Mouse (Mus musculus): ENCODE results near the gene Pspc1. TPM values are rescaled to one million over a fixed set of nuclear protein-coding genes. Genes with fewer than 3 reads are reported as not detected.

Pspc1 gene
- total and polyA plus RNA-seq, 3 experiments: 3.2 to 15.1 (median 14.1) TPM

- no peaks in the 10 kb centered on the region for H3K4me1 ChIP-seq (ENCODE audit: control insufficient read depth, insufficient read depth, low read length)
- no peak overlapping the region for H3K4me3 ChIP-seq
- no peak overlapping the region for H3K27ac ChIP-seq
- H3K36me3 ChIP-seq (ENCODE audit: control insufficient read depth, insufficient read depth, low read length): no peaks in the 10 kb centered on the region; the same call in none of the 2 replicates
- H3K27me3 ChIP-seq (ENCODE audit: control insufficient read depth, insufficient read depth, low read length): no peaks in the 10 kb centered on the region
- intact Hi-C loops (cut with DNase I): no loop called here
- no peak for DNase-seq
- no peak for TF ChIP-seq CTCF (IDR thresholded peaks at IDR 0.05)
- no peak for TF ChIP-seq EP300 (IDR thresholded peaks at IDR 0.05; ENCODE audit: insufficient read depth, low read depth, low read length)
- TF ChIP-seq POLR2A (IDR thresholded peaks at IDR 0.05; ENCODE audit: insufficient read depth, low read depth, low read length): no peak
- H3K9ac ChIP-seq (ENCODE audit: low read depth, low read length): no peak overlapping the region
- no peaks in the 10 kb centered on the region for H3K79me2 ChIP-seq (replicated peaks; ENCODE audit: control insufficient read depth, insufficient read depth, low read length)
- 86% methylated on average over 4 of the region's 4 CpGs for WGBS
Measured at GRCm38 (mm10) chr14:56751282-56751681, 26.8 kb downstream of the Pspc1 start.

- WGBS: 100% methylated on average over 1 of the region's 1 CpGs
- TF ChIP-seq EP300 (IDR thresholded peaks at IDR 0.05; ENCODE audit: insufficient read depth, low read depth, low read length): no peak
- TF ChIP-seq CTCF (IDR thresholded peaks at IDR 0.05): peak; percentile 40
- H3K36me3 ChIP-seq (ENCODE audit: control insufficient read depth, insufficient read depth, low read length): peaks cover 2% of the 10 kb centered on the region; the same call in 1 of the 2 replicates
- H3K4me1 ChIP-seq (ENCODE audit: control insufficient read depth, insufficient read depth, low read length): no peaks in the 10 kb centered on the region; the same call in 1 of the 2 replicates
- H3K79me2 ChIP-seq (replicated peaks; ENCODE audit: control insufficient read depth, insufficient read depth, low read length): peaks cover 3% of the 10 kb centered on the region
- no peaks in the 10 kb centered on the region for H3K27me3 ChIP-seq (ENCODE audit: control insufficient read depth, insufficient read depth, low read length)
- no peak overlapping the region for H3K27ac ChIP-seq
- no peak overlapping the region for H3K4me3 ChIP-seq
- intact Hi-C loops (cut with DNase I): no loop called here
- no peak overlapping the region for H3K9ac ChIP-seq (ENCODE audit: low read depth, low read length)
- no peak for DNase-seq
Measured at GRCm38 (mm10) chr14:56740175-56740574, 37.9 kb downstream of the Pspc1 start.

- Histone ChIP-seq H3K36me3 (ENCODE audit: control insufficient read depth, insufficient read depth, low read length) (no peaks in the 10 kb centered on the region), H3K27me3 (ENCODE audit: control insufficient read depth, insufficient read depth, low read length) (no peaks in the 10 kb centered on the region), H3K9ac (ENCODE audit: low read depth, low read length) (no peak overlapping the region), H3K27ac (no peak overlapping the region), H3K4me3 (no peak overlapping the region), H3K4me1 (ENCODE audit: control insufficient read depth, insufficient read depth, low read length) (no peaks in the 10 kb centered on the region), H3K79me2 (replicated peaks; ENCODE audit: control insufficient read depth, insufficient read depth, low read length) (no peaks in the 10 kb centered on the region)
- TF ChIP-seq CTCF (IDR thresholded peaks at IDR 0.05) (no peak), EP300 (IDR thresholded peaks at IDR 0.05; ENCODE audit: insufficient read depth, low read depth, low read length) (no peak), POLR2A (IDR thresholded peaks at IDR 0.05; ENCODE audit: insufficient read depth, low read depth, low read length) (no peak)
- intact Hi-C loops (cut with DNase I): no loop called here
- WGBS: 61% methylated on average over 1 of the region's 1 CpGs
- DNase-seq: no peak
Measured at GRCm38 (mm10) chr14:56726493-56726892, 51.6 kb downstream of the Pspc1 start.

GRCm38 (mm10) chr14:56705687-56706086, 72.4 kb downstream of the Pspc1 start:
- no peaks in the 10 kb centered on the region for H3K36me3 ChIP-seq (ENCODE audit: control insufficient read depth, insufficient read depth, low read length)
- no peak for DNase-seq
- H3K27me3 ChIP-seq (ENCODE audit: control insufficient read depth, insufficient read depth, low read length): no peaks in the 10 kb centered on the region
- WGBS: 55% methylated on average over 4 of the region's 4 CpGs
- no peaks in the 10 kb centered on the region; the same call in 1 of the 2 replicates for H3K4me1 ChIP-seq (ENCODE audit: control insufficient read depth, insufficient read depth, low read length)
- no peak overlapping the region for H3K4me3 ChIP-seq
- TF ChIP-seq EP300 (IDR thresholded peaks at IDR 0.05; ENCODE audit: insufficient read depth, low read depth, low read length) (no peak), POLR2A (IDR thresholded peaks at IDR 0.05; ENCODE audit: insufficient read depth, low read depth, low read length) (no peak), CTCF (IDR thresholded peaks at IDR 0.05) (no peak)
- intact Hi-C loops (cut with DNase I): no loop called here
- H3K27ac ChIP-seq: no peak overlapping the region
- no peaks in the 10 kb centered on the region for H3K79me2 ChIP-seq (replicated peaks; ENCODE audit: control insufficient read depth, insufficient read depth, low read length)
- no peak overlapping the region for H3K9ac ChIP-seq (ENCODE audit: low read depth, low read length)

GRCm38 (mm10) chr14:56702644-56703043, 75.5 kb downstream of the Pspc1 start:
- 96% methylated on average over 4 of the region's 4 CpGs for WGBS
- peaks cover 3% of the 10 kb centered on the region; the same call in 1 of the 2 replicates for H3K36me3 ChIP-seq (ENCODE audit: control insufficient read depth, insufficient read depth, low read length)
- no peaks in the 10 kb centered on the region; the same call in 1 of the 2 replicates for H3K4me1 ChIP-seq (ENCODE audit: control insufficient read depth, insufficient read depth, low read length)
- no peak overlapping the region for H3K4me3 ChIP-seq
- H3K79me2 ChIP-seq (replicated peaks; ENCODE audit: control insufficient read depth, insufficient read depth, low read length): no peaks in the 10 kb centered on the region
- TF ChIP-seq CTCF (IDR thresholded peaks at IDR 0.05) (no peak), POLR2A (IDR thresholded peaks at IDR 0.05; ENCODE audit: insufficient read depth, low read depth, low read length) (no peak)
- H3K9ac ChIP-seq (ENCODE audit: low read depth, low read length): no peak overlapping the region
- H3K27ac ChIP-seq: no peak overlapping the region
- no peaks in the 10 kb centered on the region for H3K27me3 ChIP-seq (ENCODE audit: control insufficient read depth, insufficient read depth, low read length)
- intact Hi-C loops (cut with DNase I): no loop called here
- DNase-seq: no peak

- 92% methylated on average over 5 of the region's 5 CpGs for WGBS
- Histone ChIP-seq H3K27me3 (ENCODE audit: control insufficient read depth, insufficient read depth, low read length) (no peaks in the 10 kb centered on the region), H3K4me3 (no peak overlapping the region), H3K27ac (no peak overlapping the region), H3K36me3 (ENCODE audit: control insufficient read depth, insufficient read depth, low read length) (peaks cover 20% of the 10 kb centered on the region), H3K9ac (ENCODE audit: low read depth, low read length) (no peak overlapping the region), H3K4me1 (ENCODE audit: control insufficient read depth, insufficient read depth, low read length) (peaks cover 4% of the 10 kb centered on the region), H3K79me2 (replicated peaks; ENCODE audit: control insufficient read depth, insufficient read depth, low read length) (no peaks in the 10 kb centered on the region)
- intact Hi-C loops (cut with DNase I): no loop called here
- no peak for DNase-seq
- TF ChIP-seq POLR2A (IDR thresholded peaks at IDR 0.05; ENCODE audit: insufficient read depth, low read depth, low read length): no peak
Measured at GRCm38 (mm10) chr14:56697836-56698235, 80.3 kb downstream of the Pspc1 start.
